Mouse (Mus musculus) hindbrain, postnatal 0 days (tissue): ENCODE results near the gene Bcl2l11. TPM values are rescaled to one million over a fixed set of nuclear protein-coding genes. Genes with fewer than 3 reads are reported as not detected.

Experiments
- ATAC-seq: fragments of 200-750 bp; cut with Nextera tagmentation; 2 replicates; pipeline ENCODE4 v1.8.0; 2017; ENCODE audit warnings: mild to moderate bottlenecking, moderate TSS enrichment, moderate library complexity
- DNase-seq: peaks from one replicate; pipeline ENCODE4 v3.0.0-alpha.2; 2015; ENCODE audit warnings: low spot score
- H3K27ac ChIP-seq: fragments of 300-500 bp; sonication (generic); 2 replicates; pipeline ENCODE4 v1.5.1; 2014; ENCODE audit warnings: mild to moderate bottlenecking
- H3K27me3 ChIP-seq: fragments of 300-500 bp; sonication (generic); 2 replicates; pipeline ENCODE4 v1.6.1; 2014; ENCODE audit warnings: low read length, mixed read lengths; ENCODE audit not compliant: insufficient read depth
- H3K36me3 ChIP-seq: fragments of 300-500 bp; sonication (generic); 2 replicates; pipeline ENCODE4 v1.6.1; 2014; ENCODE audit warnings: low read length, mixed read lengths; ENCODE audit not compliant: insufficient read depth
- H3K4me1 ChIP-seq: fragments of 300-500 bp; sonication (generic); 2 replicates; pipeline ENCODE4 v1.6.1; 2014; ENCODE audit warnings: antibody characterized with exemption, low read length, mixed read lengths; ENCODE audit not compliant: insufficient read depth
- H3K4me2 ChIP-seq: fragments of 300-500 bp; sonication (generic); 2 replicates; pipeline ENCODE4 v1.6.1; 2014; ENCODE audit warnings: low read depth, mild to moderate bottlenecking, low read length, moderate library complexity, mixed read lengths
- H3K4me3 ChIP-seq: fragments of 300-500 bp; sonication (generic); 2 replicates; pipeline ENCODE4 v1.5.1; 2014; ENCODE audit warnings: low read length
- H3K9ac ChIP-seq: fragments of 300-500 bp; sonication (generic); replicated peaks from 2 replicates; pipeline ENCODE4 v1.6.1; 2014; ENCODE audit warnings: mild to moderate bottlenecking, low read length, moderate library complexity, mixed read lengths
- H3K9me3 ChIP-seq: fragments of 300-500 bp; sonication (generic); 2 replicates; pipeline ENCODE4 v1.6.1; 2016; ENCODE audit warnings: low read length, mixed read lengths
- CTCF ChIP-seq: IDR thresholded peaks from 2 replicates; pipeline ENCODE4 v1.5.1; 2016; ENCODE audit warnings: antibody characterized with exemption, control low read depth, low read depth
- whole genome bisulfite sequencing: fragments of 180-500 bp; shearing (Covaris S2); extraction: QIAGEN DNeasy Blood & Tissue Kit; methylation state at CpG from one replicate; pipeline ENCODE4 v1.1.7; 2014; 5-methylcytosine and 5-hydroxymethylcytosine counted together
- polyA plus RNA-seq: library from polyadenylated mRNA; unstranded; fragments of >200 nt; fragmentation: Nextera tagmentation; extraction: Ambion mirVana; gene quantifications from 2 replicates; pipeline ENCODE4 v1.2.1, GENCODE M21; 2015
- total RNA-seq: library from RNA; depleted of rRNA; stranded (reverse); fragments of >200 nt; gene quantifications from 2 replicates; pipeline ENCODE4 v1.2.3, GENCODE M21; 2014

Gene Bcl2l11
- total and polyA plus RNA-seq, 2 experiments from 2014 or later = 7.8 to 11.3 TPM

DNA sequence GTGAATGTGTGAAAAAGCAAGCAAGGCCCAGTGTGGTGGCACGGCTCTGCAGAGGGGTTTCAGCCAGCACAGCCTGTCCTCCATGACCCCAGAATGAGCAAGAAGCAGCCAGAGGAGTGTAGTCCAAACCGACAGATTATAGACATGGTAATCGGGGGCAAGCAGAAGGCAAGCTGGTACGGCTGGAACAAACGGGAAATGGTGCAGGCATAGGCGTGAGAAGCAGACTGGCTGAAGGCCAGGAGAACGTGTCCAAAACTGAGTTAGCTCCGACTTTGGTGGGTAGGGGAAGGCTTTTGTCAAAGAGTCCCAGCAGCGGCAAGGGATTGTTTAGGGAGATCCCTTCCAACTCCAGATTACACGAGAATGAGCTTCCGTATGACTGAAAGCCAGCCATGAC is 44.1 kb downstream of the Bcl2l11 start:
- ATAC-seq (no peak), DNase-seq (peak; percentile 54)
- no peak overlapping the region for H3K4me3 ChIP-seq
- H3K4me1 ChIP-seq = peaks cover 7% of the 10 kb centered on the region; the same call in 1 of the 2 replicates
- no peak overlapping the region for H3K9ac ChIP-seq
- H3K27me3 ChIP-seq = no peaks in the 10 kb centered on the region
- TF ChIP-seq CTCF = no peak
- H3K36me3 ChIP-seq = no peaks in the 10 kb centered on the region
- H3K4me2 ChIP-seq = no peak overlapping the region
- H3K27ac ChIP-seq = no peak overlapping the region
- H3K9me3 ChIP-seq = no peaks in the 10 kb centered on the region
- 43% methylated on average over 11 of the region's 11 CpGs for WGBS

DNA sequence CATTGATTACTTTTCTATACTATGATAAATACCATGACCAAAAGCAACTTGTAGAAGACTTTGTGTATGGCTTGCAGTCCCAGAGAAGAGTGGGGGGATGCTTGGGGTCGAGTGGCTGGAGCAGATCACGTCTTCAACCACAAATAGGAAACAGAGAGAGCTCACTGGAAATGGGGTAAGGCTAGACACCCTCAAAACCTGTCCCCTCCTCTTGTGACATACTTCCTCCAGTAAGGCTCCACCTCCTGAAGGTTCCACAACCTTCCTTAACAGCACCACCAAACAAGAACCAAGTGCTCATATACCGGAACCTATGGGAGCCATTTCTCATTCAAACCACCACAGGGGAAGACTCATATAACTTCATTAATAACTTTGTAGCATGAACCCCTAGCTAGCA is 44.8 kb downstream of the Bcl2l11 start:
- no peak overlapping the region for H3K4me2 ChIP-seq
- WGBS = 97% methylated on average over 3 of the region's 3 CpGs
- no peaks in the 10 kb centered on the region for H3K27me3 ChIP-seq
- H3K9me3 ChIP-seq = no peaks in the 10 kb centered on the region
- no peak overlapping the region for H3K9ac ChIP-seq
- no peak for TF ChIP-seq CTCF
- DNase-seq (no peak), ATAC-seq (no peak)
- H3K27ac ChIP-seq = no peak overlapping the region
- H3K36me3 ChIP-seq = no peaks in the 10 kb centered on the region
- peaks cover 11% of the 10 kb centered on the region for H3K4me1 ChIP-seq
- H3K4me3 ChIP-seq = no peak overlapping the region

DNA sequence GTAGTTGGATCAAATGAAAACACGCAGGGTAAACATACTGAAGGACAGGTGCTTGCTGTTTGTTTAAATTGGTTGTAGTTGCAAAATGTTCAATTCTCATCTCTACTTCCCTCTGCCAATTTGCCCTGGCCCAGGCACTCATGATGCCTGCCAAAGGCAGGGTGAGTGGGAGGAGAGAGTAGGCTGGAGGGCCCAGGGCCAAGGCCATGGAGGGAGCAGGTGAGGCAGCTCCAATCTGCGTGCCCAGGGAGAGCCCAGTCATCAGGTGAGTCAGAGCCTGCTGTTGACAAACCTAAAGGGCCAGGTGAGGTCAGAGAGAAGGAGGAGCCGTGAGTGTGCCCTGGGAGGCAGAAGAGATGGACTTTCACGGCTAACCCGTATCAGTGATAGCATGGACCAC is 46.4 kb downstream of the Bcl2l11 start:
- 77% methylated on average over 5 of the region's 5 CpGs for WGBS
- H3K27me3 ChIP-seq = no peaks in the 10 kb centered on the region
- DNase-seq (no peak), ATAC-seq (no peak)
- H3K4me3 ChIP-seq = no peak overlapping the region
- no peak overlapping the region for H3K27ac ChIP-seq
- no peaks in the 10 kb centered on the region for H3K9me3 ChIP-seq
- H3K4me2 ChIP-seq = no peak overlapping the region
- H3K36me3 ChIP-seq = no peaks in the 10 kb centered on the region
- no peak overlapping the region for H3K9ac ChIP-seq
- no peak for TF ChIP-seq CTCF
- peaks cover 7% of the 10 kb centered on the region for H3K4me1 ChIP-seq

DNA sequence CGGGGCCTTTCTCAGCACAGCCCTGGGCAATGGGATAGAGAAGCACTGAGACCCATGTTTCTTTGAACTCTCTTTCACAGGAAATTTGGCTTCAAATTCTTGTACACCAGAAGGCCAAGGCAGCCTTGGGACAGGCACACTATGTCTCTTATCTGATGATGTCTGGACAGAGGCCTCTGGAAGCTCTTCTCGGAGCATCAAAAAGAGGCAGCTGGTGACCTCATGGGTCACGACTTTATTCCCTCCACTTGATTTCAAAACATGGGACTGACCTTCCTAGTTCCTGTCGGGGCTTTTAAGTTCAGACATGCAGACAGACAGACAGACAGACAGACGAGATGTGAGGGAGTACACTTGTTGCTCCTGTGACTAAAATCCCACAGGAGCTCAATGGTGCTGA is 48.3 kb downstream of the Bcl2l11 start:
- H3K27ac ChIP-seq = no peak overlapping the region
- no peaks in the 10 kb centered on the region for H3K36me3 ChIP-seq
- TF ChIP-seq CTCF = no peak
- DNase-seq (no peak), ATAC-seq (no peak)
- H3K9me3 ChIP-seq = no peaks in the 10 kb centered on the region
- H3K27me3 ChIP-seq = no peaks in the 10 kb centered on the region
- H3K9ac ChIP-seq = no peak overlapping the region
- WGBS = 68% methylated on average over 5 of the region's 5 CpGs
- H3K4me3 ChIP-seq = no peak overlapping the region
- peaks cover 9% of the 10 kb centered on the region for H3K4me1 ChIP-seq
- H3K4me2 ChIP-seq = no peak overlapping the region

DNA sequence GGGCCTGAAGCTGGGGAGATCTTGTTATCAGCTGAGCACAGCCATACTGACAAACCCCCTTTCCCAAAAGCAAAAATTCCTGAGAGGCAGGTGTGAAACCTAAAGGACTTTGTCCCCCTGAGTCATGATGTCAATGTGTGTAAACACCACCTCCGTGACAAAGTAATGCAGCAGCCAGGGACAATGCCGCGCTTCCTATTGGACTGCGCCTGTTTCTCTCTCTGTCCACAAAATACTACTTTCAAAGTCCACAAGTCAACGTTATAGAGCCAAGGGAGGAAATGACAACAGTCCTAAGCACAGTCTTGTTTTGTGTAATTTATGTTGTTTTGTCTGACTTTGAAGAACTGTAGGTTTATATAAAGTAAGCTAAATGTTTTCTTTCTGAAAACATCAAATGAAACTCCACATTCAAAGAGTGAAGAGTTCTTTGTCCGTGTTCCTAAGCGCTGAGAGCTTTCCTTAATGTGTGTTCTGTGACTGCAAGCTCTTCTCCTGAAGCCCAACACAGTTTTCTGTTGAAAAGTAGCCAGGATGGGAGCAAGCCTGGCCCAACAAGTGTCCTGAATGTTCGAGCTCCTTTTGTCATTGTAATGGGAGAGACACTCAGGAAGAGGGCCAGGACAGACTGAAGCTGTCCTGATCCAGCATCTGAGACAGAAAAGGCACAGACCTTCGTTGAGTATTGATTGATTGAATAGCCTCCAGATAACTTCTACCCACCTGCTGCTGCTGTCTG is 48.9 kb downstream of the Bcl2l11 start:
- Histone ChIP-seq H3K27me3 (no peaks in the 10 kb centered on the region), H3K27ac (no peak overlapping the region), H3K4me3 (no peak overlapping the region), H3K4me1 (peaks cover 9% of the 10 kb centered on the region), H3K9me3 (no peaks in the 10 kb centered on the region), H3K9ac (no peak overlapping the region), H3K4me2 (no peak overlapping the region), H3K36me3 (no peaks in the 10 kb centered on the region)
- WGBS = 58% methylated on average over 9 of the region's 9 CpGs
- no peak for TF ChIP-seq CTCF
- ATAC-seq (no peak), DNase-seq (peak; percentile 56)

DNA sequence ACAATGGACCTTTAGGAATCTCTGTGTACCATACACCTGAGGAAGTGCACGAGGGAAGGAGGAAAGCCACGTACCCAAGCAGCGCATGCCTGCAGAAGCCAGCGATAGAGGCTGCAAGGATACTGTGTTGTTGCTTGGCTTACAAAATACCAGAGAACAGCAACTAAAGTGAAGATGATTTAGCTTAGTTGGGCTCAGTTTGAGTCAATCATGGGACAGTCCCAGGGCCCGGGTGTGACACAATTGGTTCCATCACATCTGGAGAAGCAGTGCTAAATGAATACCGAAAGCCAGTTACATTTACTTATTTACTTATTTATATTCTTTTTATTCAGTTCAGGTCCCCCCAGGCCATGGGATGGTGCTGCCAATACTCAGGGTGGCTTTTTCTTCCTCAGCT is 49.8 kb downstream of the Bcl2l11 start:
- H3K4me3 ChIP-seq = no peak overlapping the region
- H3K9me3 ChIP-seq = no peaks in the 10 kb centered on the region
- no peaks in the 10 kb centered on the region for H3K27me3 ChIP-seq
- no peaks in the 10 kb centered on the region for H3K36me3 ChIP-seq
- H3K4me1 ChIP-seq = peaks cover 9% of the 10 kb centered on the region
- no peak overlapping the region for H3K27ac ChIP-seq
- no peak for DNase-seq
- H3K4me2 ChIP-seq = no peak overlapping the region
- H3K9ac ChIP-seq = no peak overlapping the region
- no peak for ATAC-seq
- WGBS = 95% methylated on average over 6 of the region's 6 CpGs
- TF ChIP-seq CTCF = no peak

DNA sequence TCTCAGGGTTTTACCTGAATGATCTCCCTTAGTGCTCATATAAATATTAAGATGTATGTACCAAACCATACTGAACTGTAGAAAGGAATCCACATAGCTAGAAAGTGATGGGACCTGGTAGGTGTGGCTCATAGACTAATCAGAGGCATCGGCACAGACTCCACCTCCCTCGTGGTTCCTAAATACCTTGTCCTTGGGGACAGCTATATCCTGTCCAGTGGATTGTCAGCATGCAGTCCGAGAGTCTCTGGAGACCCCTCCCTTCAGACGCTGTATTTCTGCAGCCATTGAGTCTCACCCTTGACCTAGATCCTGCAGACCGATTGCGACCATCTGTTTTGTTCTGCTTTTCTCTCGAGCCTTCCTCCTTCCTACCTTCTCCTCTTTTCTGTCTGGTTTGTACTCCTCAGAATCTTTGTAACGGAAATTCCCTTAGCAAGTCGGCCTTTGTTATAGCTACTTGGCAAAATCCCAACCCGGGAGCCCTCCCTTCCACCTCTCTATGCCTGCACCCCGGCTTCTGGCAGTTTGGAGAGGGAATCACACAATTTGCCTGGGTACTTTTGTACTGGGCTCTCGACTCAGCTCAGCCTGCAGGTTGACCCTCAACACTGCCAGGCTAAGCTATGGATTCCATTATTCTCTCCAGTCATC is 50.7 kb downstream of the Bcl2l11 start:
- DNase-seq = peak; percentile 53
- 30% methylated on average over 12 of the region's 12 CpGs for WGBS

More for the DNA sequence above, 50.7 kb downstream of the Bcl2l11 start:
- Histone ChIP-seq H3K27ac (0 out of 2 replicates have a peak overlapping the region, but pooled peaks have one; percentile 17), H3K36me3 (no peaks in the 10 kb centered on the region), H3K4me1 (peaks cover 9% of the 10 kb centered on the region), H3K9me3 (no peaks in the 10 kb centered on the region), H3K4me2 (no peak overlapping the region), H3K27me3 (no peaks in the 10 kb centered on the region), H3K4me3 (no peak overlapping the region), H3K9ac (no peak overlapping the region)
- ATAC-seq = no peak
- no peak for TF ChIP-seq CTCF
